Mouse (Mus musculus) ES-Bruce4 (cell line): ENCODE results near the gene Mllt3.

Experiments used
- CTCF ChIP-seq: IDR thresholded peaks from one replicate; pipeline ENCODE4 v1.8.1; 2011; ENCODE audit warnings: low read depth, low read length
- EP300 ChIP-seq: IDR thresholded peaks from 2 replicates; pipeline ENCODE4 v1.6.1; 2011; ENCODE audit warnings: low read depth, low read length; ENCODE audit not compliant: insufficient read depth
- POLR2A ChIP-seq: IDR thresholded peaks from one replicate; pipeline ENCODE4 v1.8.1; 2011; ENCODE audit warnings: low read length; ENCODE audit not compliant: insufficient read depth

DNA sequence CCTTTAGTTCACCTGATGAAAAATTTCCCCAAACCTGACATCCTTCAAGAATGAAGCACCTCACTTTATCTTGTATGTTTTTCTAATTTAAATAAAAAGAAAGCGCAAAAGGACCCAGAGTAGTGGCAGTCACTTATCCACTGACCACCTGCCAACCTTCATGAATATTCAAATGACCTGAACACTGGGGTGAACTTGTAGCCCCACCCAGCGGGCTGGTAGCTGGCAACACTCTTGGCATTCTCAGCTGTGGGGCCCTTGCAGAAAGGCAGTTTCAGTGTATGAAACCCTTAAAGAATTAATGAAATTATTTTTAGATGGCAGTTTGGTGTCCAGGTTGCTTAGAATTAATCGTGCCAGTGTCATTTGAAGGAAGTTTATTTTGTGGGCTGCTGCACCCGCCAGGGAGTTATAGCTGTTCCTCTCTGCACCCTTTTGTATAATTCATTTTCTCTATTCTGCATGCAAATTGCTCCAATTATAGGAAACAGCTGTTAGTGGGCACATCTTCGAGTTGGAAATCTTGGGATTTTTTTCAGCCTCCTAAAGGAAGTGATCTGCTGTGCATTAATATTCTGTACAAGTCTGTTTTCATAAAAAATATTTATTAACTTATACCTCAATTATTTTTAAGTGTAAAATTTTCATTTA, 149.8 kb downstream of the Mllt3 start:
- TF ChIP-seq CTCF = no peak
- no peak for TF ChIP-seq POLR2A
- no peak for TF ChIP-seq EP300
